Mouse (Mus musculus) MEL (cell line): Measurements from ENCODE around the gene Alpk1. TPM values are rescaled to one million over a fixed set of nuclear protein-coding genes. Genes with fewer than 3 reads are reported as not detected.

ENCODE experiments used
- DNase-seq: peaks from one replicate; pipeline ENCODE4 v3.0.0; 2011; ENCODE audit warnings: low read depth, low spot score
- H3K27ac ChIP-seq: 2 replicates; pipeline ENCODE4 v1.5.1; 2012; ENCODE audit warnings: low read depth, mild to moderate bottlenecking, control low read depth, low read length, moderate library complexity; ENCODE audit not compliant: control insufficient read depth
- H3K27me3 ChIP-seq, 2 experiments: fragments of 150-350 bp in 1 of 2; sonication (generic) in 1 of 2; 2 replicates each; pipeline ENCODE4 v1.6.1; 2012; ENCODE audit warnings: low read length in 2 of 2, mild to moderate bottlenecking in 2 of 2, improper control_type of control experiment in 1 of 2, moderate library complexity in 1 of 2; ENCODE audit not compliant: insufficient read depth in 2 of 2, control insufficient read depth in 1 of 2
- H3K36me3 ChIP-seq, 2 experiments: 2 replicates each; pipeline ENCODE4 v1.6.1; 2012 to 2014; ENCODE audit warnings: low read length in 2 of 2, improper control_type of control experiment in 1 of 2, inconsistent platforms in 1 of 2, mild to moderate bottlenecking in 1 of 2; ENCODE audit not compliant: insufficient read depth in 2 of 2, control insufficient read depth in 1 of 2
- H3K4me1 ChIP-seq, 2 experiments: fragments of 150-350 bp in 1 of 2; sonication (generic) in 1 of 2; 2 replicates each; pipeline ENCODE4 v1.6.1; 2012; ENCODE audit warnings: low read length in 2 of 2, improper control_type of control experiment in 1 of 2, mild to moderate bottlenecking in 1 of 2; ENCODE audit not compliant: insufficient read depth in 2 of 2, control insufficient read depth in 1 of 2
- H3K4me3 ChIP-seq, 2 experiments: fragments of 150-350 bp in 1 of 2; sonication (generic) in 1 of 2; 2 replicates each; pipeline ENCODE4 v1.5.1; 2012; ENCODE audit warnings: low read depth in 2 of 2, low read length in 2 of 2, mild to moderate bottlenecking in 2 of 2, moderate library complexity in 2 of 2, control low read depth in 1 of 2, improper control_type of control experiment in 1 of 2; ENCODE audit not compliant: control insufficient read depth in 1 of 2, insufficient read depth in 1 of 2
- H3K79me2 ChIP-seq: 2 replicates; pipeline ENCODE4 v1.6.1; 2012; ENCODE audit warnings: mild to moderate bottlenecking, low read length, moderate library complexity; ENCODE audit not compliant: control insufficient read depth, poor library complexity, insufficient read depth
- H3K9ac ChIP-seq: 2 replicates; pipeline ENCODE4 v1.6.1; 2012; ENCODE audit warnings: low read depth, mild to moderate bottlenecking, control low read depth, low read length, moderate library complexity; ENCODE audit not compliant: control insufficient read depth, poor library complexity, severe bottlenecking
- H3K9me3 ChIP-seq: fragments of 150-350 bp; sonication (generic); replicated peaks from 2 replicates; pipeline ENCODE4 v1.6.1; 2012; ENCODE audit warnings: mild to moderate bottlenecking, low read length, improper control_type of control experiment, moderate library complexity; ENCODE audit not compliant: insufficient read depth
- CHD1 ChIP-seq: IDR thresholded peaks from 2 replicates; pipeline ENCODE4 v1.6.1; 2012; ENCODE audit warnings: low read depth, mild to moderate bottlenecking, inconsistent platforms, low read length, improper control_type of control experiment
- ELF1 ChIP-seq: IDR thresholded peaks from 2 replicates; pipeline ENCODE4 v1.6.1; 2014; ENCODE audit warnings: low read depth, mild to moderate bottlenecking, inconsistent platforms, low read length, improper control_type of control experiment, moderate library complexity
- EP300 ChIP-seq, 2 experiments: IDR thresholded peaks; 2 replicates each; pipeline ENCODE4 v1.6.1; 2011; ENCODE audit warnings: improper control_type of control experiment in 2 of 2, low read length in 2 of 2, low read depth in 1 of 2, mild to moderate bottlenecking in 1 of 2
- GATA1 ChIP-seq: IDR thresholded peaks from 2 replicates; pipeline ENCODE4 v1.6.1; 2011; ENCODE audit warnings: low read depth, low read length, improper control_type of control experiment
- HCFC1 ChIP-seq: IDR thresholded peaks from 2 replicates; pipeline ENCODE4 v1.6.1; 2012; ENCODE audit warnings: low read depth, mild to moderate bottlenecking, inconsistent platforms, low read length, improper control_type of control experiment, moderate library complexity
- JUND ChIP-seq: IDR thresholded peaks from 2 replicates; pipeline ENCODE4 v1.6.1; 2011; ENCODE audit warnings: low read depth, mild to moderate bottlenecking, improper control_type of control experiment, low read length
- MAFK ChIP-seq: IDR thresholded peaks from 2 replicates; pipeline ENCODE4 v1.6.1; 2011; ENCODE audit warnings: low read depth, mild to moderate bottlenecking, low read length, improper control_type of control experiment, borderline replicate concordance
- MAX ChIP-seq: IDR thresholded peaks from 2 replicates; pipeline ENCODE4 v1.6.1; 2011; ENCODE audit warnings: low read length, improper control_type of control experiment
- MAZ ChIP-seq: IDR thresholded peaks from 2 replicates; pipeline ENCODE4 v1.6.1; 2012; ENCODE audit warnings: low read depth, mild to moderate bottlenecking, inconsistent platforms, low read length, improper control_type of control experiment
- MEF2A ChIP-seq: IDR thresholded peaks from 2 replicates; pipeline ENCODE4 v1.6.1; 2014; ENCODE audit warnings: low read depth, mild to moderate bottlenecking, inconsistent platforms, low read length, improper control_type of control experiment; ENCODE audit not compliant: poor library complexity, insufficient replicate concordance, severe bottlenecking; ENCODE audit errors: extremely low read depth
- POLR2AphosphoS2 ChIP-seq: IDR thresholded peaks from 2 replicates; pipeline ENCODE4 v1.6.1; 2011; ENCODE audit warnings: low read length, improper control_type of control experiment
- POLR2AphosphoS5 ChIP-seq: IDR thresholded peaks from 2 replicates; pipeline ENCODE4 v1.6.1; 2012; ENCODE audit warnings: low read depth, borderline replicate concordance, mild to moderate bottlenecking, inconsistent platforms, low read length, moderate library complexity, mixed read lengths
- RAD21 ChIP-seq: IDR thresholded peaks from 2 replicates; pipeline ENCODE4 v1.6.1; 2011; ENCODE audit warnings: mild to moderate bottlenecking, low read depth, low read length, improper control_type of control experiment
- RCOR1 ChIP-seq: IDR thresholded peaks from 2 replicates; pipeline ENCODE4 v1.6.1; 2012; ENCODE audit warnings: low read depth, mild to moderate bottlenecking, inconsistent platforms, low read length, improper control_type of control experiment
- SIN3A ChIP-seq: IDR thresholded peaks from 2 replicates; pipeline ENCODE4 v1.6.1; 2012; ENCODE audit warnings: low read length, improper control_type of control experiment, inconsistent platforms
- SMC3 ChIP-seq: IDR thresholded peaks from 2 replicates; pipeline ENCODE4 v1.6.1; 2011; ENCODE audit warnings: low read depth, low read length, improper control_type of control experiment
- TAL1 ChIP-seq: IDR thresholded peaks from 2 replicates; pipeline ENCODE4 v1.6.1; 2012; ENCODE audit warnings: mild to moderate bottlenecking, inconsistent platforms, low read length, moderate library complexity, mixed read lengths
- TBP ChIP-seq: IDR thresholded peaks from 2 replicates; pipeline ENCODE4 v1.8.0; 2011; ENCODE audit warnings: low read depth, low read length, improper control_type of control experiment
- UBTF ChIP-seq: IDR thresholded peaks from 2 replicates; pipeline ENCODE4 v1.6.1; 2012; ENCODE audit warnings: low read depth, mild to moderate bottlenecking, inconsistent platforms, low read length, improper control_type of control experiment, moderate library complexity, borderline replicate concordance; ENCODE audit not compliant: insufficient read depth
- USF1 ChIP-seq: IDR thresholded peaks from 2 replicates; pipeline ENCODE4 v1.6.1; 2014; ENCODE audit warnings: low read depth, mild to moderate bottlenecking, inconsistent platforms, low read length, improper control_type of control experiment, moderate library complexity
- USF2 ChIP-seq, 2 experiments: IDR thresholded peaks; 2 replicates each; pipeline ENCODE4 v1.6.1; 2011 to 2012; ENCODE audit warnings: improper control_type of control experiment in 2 of 2, low read length in 2 of 2, borderline replicate concordance in 1 of 2, inconsistent platforms in 1 of 2, low read depth in 1 of 2, mild to moderate bottlenecking in 1 of 2; ENCODE audit not compliant: insufficient read depth in 1 of 2
- ZKSCAN1 ChIP-seq: IDR thresholded peaks from 2 replicates; pipeline ENCODE4 v1.6.1; 2012; ENCODE audit warnings: low read depth, mild to moderate bottlenecking, inconsistent platforms, low read length, improper control_type of control experiment, moderate library complexity
- ZMIZ1 ChIP-seq: IDR thresholded peaks from 2 replicates; pipeline ENCODE4 v1.6.1; 2012; ENCODE audit warnings: low read depth, mild to moderate bottlenecking, inconsistent platforms, low read length, improper control_type of control experiment, moderate library complexity
- polyA plus RNA-seq, 2 experiments: library from polyadenylated mRNA; stranded (reverse) in 1 of 2; unstranded in 1 of 2; fragments of >175 nt in 1 of 2; fragments of >200 nt in 1 of 2; gene quantifications; 2 replicates each; pipeline versions ENCODE4 v1.2.1 to v1.2.4; 2012; ENCODE audit warnings: low replicate concordance in 2 of 2, low read depth in 1 of 2; ENCODE audit not compliant: insufficient read length in 2 of 2, insufficient read depth in 1 of 2, missing spikeins in 1 of 2
- total RNA-seq: library from RNA; depleted of rRNA; stranded (reverse); fragments of 300-350 nt; gene quantifications from 2 replicates; pipeline ENCODE4 v1.2.3, GENCODE M21; 2012

The Alpk1 gene
- total and polyA plus RNA-seq, 3 experiments: 1.8 to 2.4 TPM; not detected in 1

- Histone ChIP-seq H3K4me1 (no peaks in the 10 kb centered on the region), H3K4me3 (no peak overlapping the region), H3K9me3 (no peaks in the 10 kb centered on the region), H3K27me3 (no peaks in the 10 kb centered on the region), H3K9ac (no peak overlapping the region), H3K36me3 (peaks cover 0 to 1% of the 10 kb centered on the region in 2 experiments; a peak in 1 of 4 replicates), H3K79me2 (no peaks in the 10 kb centered on the region), H3K27ac (no peak overlapping the region)
- no peak for DNase-seq
- TF ChIP-seq MEF2A (no peak), ELF1 (no peak), MAZ (no peak), USF2 (IDR thresholded peaks at IDR 0.05; ENCODE audit: borderline replicate concordance in 1 of 2, insufficient read depth in 1 of 2, low read depth in 1 of 2, low read length in 2 of 2) (no peak), MAFK (no peak), CHD1 (no peak), RCOR1 (no peak)
These were observed 22.5 kb upstream of the Alpk1 start for GRCm38 (mm10) chr3:127802814-127803213.

DNA sequence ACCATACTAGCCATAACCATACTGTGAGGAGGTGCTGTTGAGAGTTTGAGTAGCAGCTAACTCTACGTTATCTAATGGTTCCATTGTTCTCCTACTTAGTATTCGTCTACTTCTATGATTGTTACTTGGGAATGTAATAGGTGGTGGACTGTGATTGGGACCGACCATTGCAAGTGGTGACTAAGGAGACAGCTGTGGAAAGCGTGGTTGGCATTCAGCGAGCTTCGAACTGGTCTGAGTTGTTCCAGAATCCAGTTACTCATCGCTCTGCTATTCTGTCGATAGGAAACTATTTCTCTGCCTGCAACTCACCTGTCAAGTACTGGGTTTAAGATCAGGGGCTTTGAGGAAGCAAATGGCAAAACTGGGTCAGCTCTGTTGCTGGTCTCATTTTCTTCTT is 20.8 kb upstream of the Alpk1 start:
- H3K36me3 ChIP-seq: no peaks in the 10 kb centered on the region
- no peaks in the 10 kb centered on the region for H3K79me2 ChIP-seq
- DNase-seq: no peak
- TF ChIP-seq MAFK (no peak), ZKSCAN1 (no peak), MAZ (no peak), SMC3 (no peak), GATA1 (no peak), POLR2AphosphoS5 (no peak), POLR2AphosphoS2 (no peak), UBTF (no peak), USF1 (no peak), CHD1 (no peak), RAD21 (no peak), TBP (no peak), EP300 (IDR thresholded peaks at IDR 0.05; ENCODE audit: low read depth in 1 of 2, low read length in 2 of 2) (no peak), SIN3A (no peak), TAL1 (no peak), JUND (no peak), ZMIZ1 (no peak), HCFC1 (no peak), MAX (no peak), USF2 (IDR thresholded peaks at IDR 0.05; ENCODE audit: borderline replicate concordance in 1 of 2, insufficient read depth in 1 of 2, low read depth in 1 of 2, low read length in 2 of 2) (no peak)
- no peak overlapping the region for H3K4me3 ChIP-seq
- H3K4me1 ChIP-seq: no peaks in the 10 kb centered on the region
- no peak overlapping the region for H3K9ac ChIP-seq
- H3K27ac ChIP-seq: no peak overlapping the region
- no peaks in the 10 kb centered on the region for H3K9me3 ChIP-seq
- no peaks in the 10 kb centered on the region for H3K27me3 ChIP-seq
